Mouse (Mus musculus) heart, embryonic 15.5 days (tissue): Measurements from ENCODE around the gene Rrnad1. TPM values are rescaled to one million over a fixed set of nuclear protein-coding genes. Genes with fewer than 3 reads are reported as not detected.
"Not testable (repeated sequence)": the region's sequence is repeated elsewhere in the genome, so short reads cannot be mapped to it uniquely, and the experiment has no call there.

Experiments used
- ATAC-seq: fragments of 200-750 bp; cut with Nextera tagmentation; replicated peaks from 2 replicates; pipeline ENCODE4 v1.8.0; 2017; ENCODE audit warnings: low read depth, moderate TSS enrichment; ENCODE audit not compliant: insufficient number of reproducible peaks, insufficient read depth, low FRiP score
- H3K27ac ChIP-seq: fragments of 300-500 bp; sonication (generic); 2 replicates; pipeline ENCODE4 v1.5.1; 2015; ENCODE audit warnings: mild to moderate bottlenecking, inconsistent platforms
- H3K27me3 ChIP-seq: fragments of 300-500 bp; sonication (generic); 2 replicates; pipeline ENCODE4 v1.6.1; 2015; ENCODE audit warnings: inconsistent platforms
- H3K36me3 ChIP-seq: fragments of 300-500 bp; sonication (generic); 2 replicates; pipeline ENCODE4 v1.6.1; 2015; ENCODE audit warnings: mild to moderate bottlenecking, inconsistent platforms
- H3K4me1 ChIP-seq: fragments of 300-500 bp; sonication (generic); replicated peaks from 2 replicates; pipeline ENCODE4 v1.6.1; 2015; ENCODE audit warnings: inconsistent platforms
- H3K4me2 ChIP-seq: fragments of 300-500 bp; sonication (generic); 2 replicates; pipeline ENCODE4 v1.6.1; 2015; ENCODE audit warnings: inconsistent platforms, mild to moderate bottlenecking, moderate library complexity
- H3K4me3 ChIP-seq: fragments of 300-500 bp; sonication (generic); 2 replicates; pipeline ENCODE4 v1.5.1; 2015; ENCODE audit warnings: mild to moderate bottlenecking, inconsistent platforms
- H3K9ac ChIP-seq: fragments of 300-500 bp; sonication (generic); 2 replicates; pipeline ENCODE4 v1.6.1; 2015; ENCODE audit warnings: mild to moderate bottlenecking, inconsistent platforms
- H3K9me3 ChIP-seq: fragments of 300-500 bp; sonication (generic); replicated peaks from 2 replicates; pipeline ENCODE4 v1.6.1; 2016; ENCODE audit warnings: inconsistent platforms
- WGBS: fragments of 180-500 bp; shearing (Covaris S2); methylation state at CpG from one replicate; pipeline ENCODE4 v1.1.7; 2015; ENCODE audit warnings: mixed read lengths; 5-methylcytosine and 5-hydroxymethylcytosine counted together
- polyA plus RNA-seq: library from polyadenylated mRNA; unstranded; fragments of >200 nt; fragmentation: Nextera tagmentation; extraction: Ambion mirVana; gene quantifications from 2 replicates; pipeline ENCODE4 v1.2.1, GENCODE M21; 2015

The Rrnad1 gene
- polyA plus RNA-seq, 1 experiment from 2014 or later: 12.2 TPM

DNA sequence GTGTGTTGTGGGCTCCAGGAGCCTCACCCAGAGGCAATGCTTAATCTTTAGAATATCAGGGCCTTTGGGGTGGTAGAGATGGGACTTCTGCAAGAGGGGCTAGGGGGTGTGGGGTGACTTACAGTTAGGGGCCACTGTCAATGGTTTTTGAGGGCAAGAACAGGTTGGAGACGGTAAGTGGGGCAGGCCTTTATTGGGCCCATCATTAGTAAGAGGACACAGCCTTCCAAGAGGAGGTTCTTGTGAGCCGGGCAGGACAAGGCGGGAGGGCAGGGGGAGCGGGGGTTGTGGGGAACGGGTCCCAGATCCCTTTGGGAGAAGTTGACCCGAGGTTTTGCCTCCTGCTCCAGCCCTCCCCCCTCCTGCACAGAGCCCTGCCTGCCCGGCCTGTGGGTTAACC lies 17.0 kb downstream of the Rrnad1 start:
- Histone ChIP-seq H3K9ac (no peak overlapping the region), H3K4me3 (no peak overlapping the region), H3K9me3 (no peaks in the 10 kb centered on the region), H3K27me3 (no peaks in the 10 kb centered on the region), H3K36me3 (peaks cover 38% of the 10 kb centered on the region), H3K27ac (no peak overlapping the region), H3K4me2 (no peak overlapping the region), H3K4me1 (peaks cover 27% of the 10 kb centered on the region)
- WGBS: 83% methylated on average over 7 of the region's 7 CpGs
- ATAC-seq: no peak

DNA sequence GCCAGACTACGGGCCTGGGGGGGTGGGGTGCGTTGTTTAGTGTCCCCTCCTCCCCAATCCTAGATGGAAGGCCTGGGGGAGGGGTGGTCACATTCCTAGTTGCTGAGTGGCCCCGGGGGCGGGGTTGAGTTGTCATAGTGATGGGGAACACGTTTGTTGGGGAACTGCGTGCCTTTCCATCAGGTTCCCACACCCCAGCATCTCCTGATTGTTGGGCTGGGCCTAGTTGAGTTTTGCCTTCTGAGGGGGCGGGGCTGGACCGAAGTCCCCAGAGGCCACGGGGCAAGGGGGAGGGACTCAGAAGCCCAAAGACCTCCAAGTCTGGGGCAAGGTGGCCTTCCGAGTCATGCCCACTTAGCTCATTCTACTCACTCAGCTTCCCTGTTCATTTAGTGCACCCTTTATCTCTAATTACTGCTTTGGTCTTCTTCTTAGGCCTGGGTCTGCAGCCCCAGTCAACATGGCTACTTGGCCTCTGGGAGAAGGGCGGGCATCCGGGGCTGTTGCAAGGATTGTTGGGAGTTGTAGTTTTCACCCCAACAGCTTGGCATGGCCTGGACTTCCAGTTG lies 19.9 kb downstream of the Rrnad1 start:
- peak overlapping the region; percentile 78 for H3K4me2 ChIP-seq
- H3K9ac ChIP-seq: peak overlapping the region; percentile 53
- peak; percentile 15 for ATAC-seq
- H3K36me3 ChIP-seq: peaks cover 21% of the 10 kb centered on the region
- peaks cover 38% of the 10 kb centered on the region for H3K4me1 ChIP-seq
- WGBS: 11% methylated on average over 12 of the region's 12 CpGs
- peak overlapping the region; percentile 97 for H3K27ac ChIP-seq
- no peaks in the 10 kb centered on the region for H3K9me3 ChIP-seq
- no peaks in the 10 kb centered on the region for H3K27me3 ChIP-seq
- peak overlapping the region; percentile 52 for H3K4me3 ChIP-seq

GRCm38 (mm10) chr3:87909874-87910273 lies 20.6 kb downstream of the Rrnad1 start:
- peak overlapping the region; percentile 52 for H3K4me3 ChIP-seq
- peak overlapping the region; percentile 78 for H3K4me2 ChIP-seq
- ATAC-seq: no peak
- WGBS: 17% methylated on average over 4 of the region's 4 CpGs
- no peaks in the 10 kb centered on the region for H3K27me3 ChIP-seq
- H3K9ac ChIP-seq: peak overlapping the region; percentile 53
- peaks cover 13% of the 10 kb centered on the region for H3K36me3 ChIP-seq
- H3K4me1 ChIP-seq: peaks cover 38% of the 10 kb centered on the region
- no peaks in the 10 kb centered on the region for H3K9me3 ChIP-seq
- H3K27ac ChIP-seq: peak overlapping the region; percentile 97

DNA sequence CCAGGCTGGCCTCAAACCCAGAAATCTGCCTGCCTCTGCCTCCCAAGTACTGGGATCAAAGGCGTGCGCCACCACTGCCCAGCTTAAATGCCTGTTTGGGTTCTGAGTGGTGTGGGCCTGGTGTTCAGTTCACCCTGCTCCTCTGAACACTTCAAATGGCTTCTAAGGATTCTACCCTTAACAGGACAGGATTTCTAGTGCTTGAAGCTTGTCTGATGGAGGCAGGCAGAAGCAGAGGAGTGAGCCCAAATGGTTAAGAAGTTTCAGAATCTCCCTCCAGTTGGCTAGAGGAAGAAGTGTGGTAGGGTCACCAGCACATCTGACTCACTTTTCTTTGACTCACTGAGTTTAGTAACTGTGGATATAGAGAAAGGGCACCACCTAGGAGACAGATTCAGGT lies 21.1 kb downstream of the Rrnad1 start:
- 91% methylated on average over 2 of the region's 2 CpGs for WGBS
- no peaks in the 10 kb centered on the region for H3K27me3 ChIP-seq
- H3K4me2 ChIP-seq: peak overlapping the region; percentile 78
- H3K36me3 ChIP-seq: peaks cover 8% of the 10 kb centered on the region; the same call in 1 of the 2 replicates
- no peak for ATAC-seq
- no peak overlapping the region; the same call in 1 of the 2 replicates for H3K4me3 ChIP-seq
- H3K9me3 ChIP-seq: no peaks in the 10 kb centered on the region
- peaks cover 38% of the 10 kb centered on the region for H3K4me1 ChIP-seq
- H3K27ac ChIP-seq: peak overlapping the region; percentile 97
- no peak overlapping the region for H3K9ac ChIP-seq

DNA sequence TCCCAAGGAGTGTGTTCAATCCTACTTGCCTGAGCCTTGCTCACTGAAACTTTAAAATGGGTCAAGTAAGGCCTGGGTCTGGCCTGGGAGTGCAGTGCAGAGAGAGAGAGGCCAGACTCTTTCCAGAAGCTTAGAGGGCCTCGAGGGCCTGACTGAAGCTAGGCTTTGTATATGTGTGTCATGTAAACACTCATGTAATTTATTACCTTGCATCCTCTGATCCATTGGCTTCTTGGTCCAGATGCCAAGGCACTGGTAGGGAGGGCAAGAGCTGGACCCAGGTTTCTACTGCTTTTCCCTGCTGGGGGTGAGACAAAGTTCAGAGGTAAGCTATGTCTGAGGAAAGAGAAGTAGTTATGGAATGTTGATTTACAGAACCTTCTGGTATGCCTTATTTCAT lies 22.6 kb downstream of the Rrnad1 start:
- WGBS: 0% methylated on average over 1 of the region's 1 CpGs
- H3K27ac ChIP-seq: peak overlapping the region; percentile 97
- no peaks in the 10 kb centered on the region for H3K36me3 ChIP-seq
- H3K27me3 ChIP-seq: no peaks in the 10 kb centered on the region
- H3K4me2 ChIP-seq: peak overlapping the region; percentile 78
- peaks cover 38% of the 10 kb centered on the region for H3K4me1 ChIP-seq
- peak overlapping the region; percentile 96 for H3K4me3 ChIP-seq
- H3K9me3 ChIP-seq: no peaks in the 10 kb centered on the region
- ATAC-seq: no peak
- peak overlapping the region; percentile 98 for H3K9ac ChIP-seq

GRCm38 (mm10) chr3:87906981-87907857 lies 23.3 kb downstream of the Rrnad1 start:
- no peaks in the 10 kb centered on the region for H3K9me3 ChIP-seq
- WGBS: under 1% methylated on average over 27 of the region's 27 CpGs
- ATAC-seq: no peak
- H3K27ac ChIP-seq: peak overlapping the region; percentile 97
- H3K4me2 ChIP-seq: peak overlapping the region; percentile 78
- no peaks in the 10 kb centered on the region for H3K27me3 ChIP-seq
- H3K9ac ChIP-seq: peak overlapping the region; percentile 98
- peak overlapping the region; percentile 96 for H3K4me3 ChIP-seq
- H3K36me3 ChIP-seq: no peaks in the 10 kb centered on the region
- peaks cover 38% of the 10 kb centered on the region for H3K4me1 ChIP-seq

- H3K27me3 ChIP-seq: no peaks in the 10 kb centered on the region
- 0 out of 2 replicates have a peak, but pooled peaks have one; percentile 12 for ATAC-seq
- H3K9me3 ChIP-seq: no peaks in the 10 kb centered on the region
- H3K4me2 ChIP-seq: peak overlapping the region; percentile 78
- H3K36me3 ChIP-seq: no peaks in the 10 kb centered on the region
- WGBS: under 1% methylated on average over 25 of the region's 47 CpGs
- H3K4me1 ChIP-seq: peaks cover 38% of the 10 kb centered on the region
- peak overlapping the region; percentile 97 for H3K27ac ChIP-seq
- H3K9ac ChIP-seq: peak overlapping the region; percentile 98
- H3K4me3 ChIP-seq: peak overlapping the region; percentile 96
Measured at GRCm38 (mm10) chr3:87906601-87906980, 23.9 kb downstream of the Rrnad1 start.

DNA sequence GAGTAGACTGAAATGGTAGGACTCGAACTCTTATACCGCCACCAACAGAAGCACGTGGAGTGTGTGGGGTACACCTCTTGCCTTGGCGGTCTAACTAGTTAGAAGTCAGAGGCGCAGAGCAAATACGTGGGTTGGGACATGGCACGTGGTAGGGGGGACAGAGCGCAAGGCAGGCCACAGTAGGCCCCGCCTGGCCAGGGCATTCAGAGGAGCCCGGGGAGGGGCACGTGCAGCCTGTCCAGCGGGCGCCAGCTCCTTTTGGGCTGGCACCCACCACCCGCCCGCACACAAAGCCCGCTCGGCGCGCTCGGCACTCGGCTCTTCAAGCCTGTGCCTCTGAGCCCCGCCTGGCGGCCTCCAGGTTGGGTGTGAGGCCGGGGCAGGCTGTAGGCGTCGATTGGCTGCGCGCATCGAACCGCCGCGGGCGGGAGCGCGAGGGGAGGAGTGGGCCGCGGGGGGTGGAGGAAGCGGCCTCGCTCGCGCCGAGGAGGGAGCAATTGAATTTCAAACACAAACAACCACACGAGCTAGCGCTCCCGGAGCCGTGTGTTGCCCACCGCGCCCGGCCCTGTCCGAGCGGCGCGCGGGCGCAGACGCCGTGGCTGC lies 24.5 kb downstream of the Rrnad1 start, which contains the start of gene Hdgf:
Gene Hdgf, plus strand, starts transcription at position 442 of the 606 bp plus-strand sequence.
- Histone ChIP-seq H3K9me3 (no peaks in the 10 kb centered on the region), H3K27me3 (no peaks in the 10 kb centered on the region), H3K4me2 (peak within 1 kb of the TSS; percentile 78), H3K9ac (peak within 1 kb of the TSS; percentile 98), H3K4me1 (peaks cover 34% of the 10 kb centered on the region), H3K4me3 (peak within 1 kb of the TSS; percentile 96), H3K27ac (peak within 1 kb of the TSS; percentile 97), H3K36me3 (no peaks in the 10 kb centered on the region)
- peak; percentile 93 for ATAC-seq
- under 1% methylated on average over 57 of the region's 57 CpGs for WGBS

DNA sequence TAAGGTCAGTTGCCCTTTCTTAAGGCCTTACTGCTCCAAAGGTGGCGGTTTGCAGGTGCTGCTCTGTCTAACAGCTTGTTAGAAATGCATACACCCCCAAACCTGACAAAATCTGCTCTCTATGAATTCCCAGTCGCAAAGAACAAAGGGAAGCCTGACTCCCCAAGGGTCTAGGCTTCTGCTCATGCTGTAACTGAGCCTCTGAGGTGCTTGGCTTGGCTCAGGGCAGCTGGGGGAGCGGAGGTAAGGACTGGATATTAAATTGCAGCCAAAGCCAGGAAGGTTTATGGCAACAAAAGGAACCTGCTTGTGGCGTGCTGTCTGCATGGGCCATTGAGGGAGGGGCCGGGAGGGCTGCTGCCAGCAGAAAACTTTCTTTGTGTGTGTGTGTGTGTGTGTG lies 26.7 kb downstream of the Rrnad1 start:
- Histone ChIP-seq H3K4me2 (no peak overlapping the region), H3K36me3 (no peaks in the 10 kb centered on the region), H3K9me3 (no peaks in the 10 kb centered on the region), H3K4me1 (peaks cover 14% of the 10 kb centered on the region), H3K27me3 (no peaks in the 10 kb centered on the region), H3K9ac (no peak overlapping the region), H3K27ac (no peak overlapping the region), H3K4me3 (no peak overlapping the region)
- no peak for ATAC-seq
- 59% methylated on average over 5 of the region's 5 CpGs for WGBS

GRCm38 (mm10) chr3:87901959-87902358 lies 28.6 kb downstream of the Rrnad1 start:
- 75% methylated on average over 6 of the region's 6 CpGs for WGBS
- H3K27ac ChIP-seq: not testable (repeated sequence)

GRCm38 (mm10) chr3:87901036-87901624 lies 29.4 kb downstream of the Rrnad1 start:
- Histone ChIP-seq H3K36me3 (no peaks in the 10 kb centered on the region), H3K27ac (no peak overlapping the region), H3K9me3 (no peaks in the 10 kb centered on the region), H3K4me1 (no peaks in the 10 kb centered on the region), H3K4me3 (no peak overlapping the region), H3K9ac (no peak overlapping the region), H3K27me3 (no peaks in the 10 kb centered on the region), H3K4me2 (no peak overlapping the region)
- WGBS: 0% methylated on average over 1 of the region's 1 CpGs
- ATAC-seq: no peak

More at GRCm38 (mm10) chr3:87901959-87902358, 28.6 kb downstream of the Rrnad1 start:
- not testable (repeated sequence) for H3K9me3 ChIP-seq, ATAC-seq, H3K36me3 ChIP-seq, H3K4me1 ChIP-seq, H3K9ac ChIP-seq, H3K27me3 ChIP-seq, H3K4me2 ChIP-seq, H3K4me3 ChIP-seq
